Mouse (Mus musculus) olfactory bulb, adult 2 months (tissue): ENCODE results near the gene Gm6993.

Experiments used
- CTCF ChIP-seq: fragments of 200-500 bp; IDR thresholded peaks from 2 replicates; pipeline ENCODE4 v1.5.1; 2012; ENCODE audit warnings: low read depth, mild to moderate bottlenecking, low read length, moderate library complexity; ENCODE audit not compliant: insufficient read depth
- POLR2A ChIP-seq: fragments of 200-500 bp; IDR thresholded peaks from 2 replicates; pipeline ENCODE4 v1.6.1; 2012; ENCODE audit warnings: mild to moderate bottlenecking, low read depth, low read length, moderate library complexity; ENCODE audit not compliant: insufficient read depth

GRCm38 (mm10) chr12:31282241-31282640 is 41.7 kb downstream of the Gm6993 start:
- TF ChIP-seq POLR2A: no peak
- no peak for TF ChIP-seq CTCF
